Mouse (Mus musculus) limb, embryonic 12.5 days (tissue): ENCODE data around the gene Areg. TPM values are rescaled to one million over a fixed set of nuclear protein-coding genes. Genes with fewer than 3 reads are reported as not detected.

Experiments used
- ATAC-seq: fragments of 200-750 bp; cut with Nextera tagmentation; 2 replicates; pipeline ENCODE4 v1.8.0; 2017; ENCODE audit warnings: low read depth, moderate TSS enrichment; ENCODE audit not compliant: insufficient number of reproducible peaks, insufficient read depth, low FRiP score, low TSS enrichment
- H3K27ac ChIP-seq: fragments of 300-500 bp; sonication (generic); 2 replicates; pipeline ENCODE4 v1.5.1; 2016; ENCODE audit warnings: mild to moderate bottlenecking, moderate library complexity
- H3K27me3 ChIP-seq: fragments of 300-500 bp; sonication (generic); 2 replicates; pipeline ENCODE4 v1.6.1; 2016; ENCODE audit warnings: mild to moderate bottlenecking, moderate library complexity
- H3K36me3 ChIP-seq: fragments of 300-500 bp; sonication (generic); 2 replicates; pipeline ENCODE4 v1.6.1; 2016; ENCODE audit warnings: mild to moderate bottlenecking, moderate library complexity
- H3K4me1 ChIP-seq: fragments of 300-500 bp; sonication (generic); replicated peaks from 2 replicates; pipeline ENCODE4 v1.6.1; 2016
- H3K4me2 ChIP-seq: fragments of 300-500 bp; sonication (generic); 2 replicates; pipeline ENCODE4 v1.6.1; 2016; ENCODE audit warnings: mild to moderate bottlenecking, moderate library complexity
- H3K4me3 ChIP-seq: fragments of 300-500 bp; sonication (generic); replicated peaks from 2 replicates; pipeline ENCODE4 v1.5.1; 2016; ENCODE audit warnings: mild to moderate bottlenecking
- H3K9ac ChIP-seq: fragments of 300-500 bp; sonication (generic); replicated peaks from 2 replicates; pipeline ENCODE4 v1.6.1; 2016; ENCODE audit warnings: mild to moderate bottlenecking, moderate library complexity
- H3K9me3 ChIP-seq: fragments of 300-500 bp; sonication (generic); 2 replicates; pipeline ENCODE4 v1.6.1; 2016; ENCODE audit warnings: mild to moderate bottlenecking, moderate library complexity
- WGBS: fragments of 180-500 bp; shearing (Covaris S2); methylation state at CpG from one replicate; pipeline ENCODE4 v1.1.7; 2016; 5-methylcytosine and 5-hydroxymethylcytosine counted together
- polyA plus RNA-seq: library from polyadenylated mRNA; unstranded; fragments of >200 nt; fragmentation: Nextera tagmentation; extraction: Ambion mirVana; gene quantifications from 2 replicates; pipeline ENCODE4 v1.2.1, GENCODE M21; 2016

The Areg gene
- polyA plus RNA-seq, 1 experiment from 2014 or later = 0.16 TPM

DNA sequence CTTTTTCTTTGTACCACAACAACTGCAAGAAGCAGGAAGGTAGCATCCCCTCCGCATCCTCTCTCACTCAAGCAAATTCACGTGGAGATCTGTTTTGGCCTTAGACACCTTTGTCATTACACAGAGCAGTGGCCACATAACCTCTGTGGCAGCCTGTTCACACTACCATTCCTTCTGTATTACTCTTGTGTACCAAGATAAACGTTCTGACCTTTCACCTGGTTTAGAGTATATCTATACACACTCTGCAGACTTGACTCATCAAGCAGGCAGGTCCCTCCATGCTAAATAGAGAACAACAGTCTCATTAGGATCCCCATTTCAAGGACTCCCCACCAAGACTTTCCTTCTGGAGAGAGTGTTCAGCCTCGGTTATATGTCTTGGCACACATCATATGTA lies 16.0 kb upstream of the Areg start:
- no peaks in the 10 kb centered on the region for H3K4me1 ChIP-seq
- no peaks in the 10 kb centered on the region for H3K27me3 ChIP-seq
- no peak for ATAC-seq
- H3K36me3 ChIP-seq = no peaks in the 10 kb centered on the region
- H3K4me2 ChIP-seq = no peak overlapping the region
- H3K4me3 ChIP-seq = no peak overlapping the region
- no peak overlapping the region for H3K27ac ChIP-seq
- no peak overlapping the region for H3K9ac ChIP-seq
- H3K9me3 ChIP-seq = no peaks in the 10 kb centered on the region
- WGBS = 77% methylated on average over 4 of the region's 4 CpGs

GRCm38 (mm10) chr5:91124140-91124539 lies 15.3 kb upstream of the Areg start:
- no peak for ATAC-seq
- 86% methylated on average over 2 of the region's 2 CpGs for WGBS
- Histone ChIP-seq H3K9me3 (no peaks in the 10 kb centered on the region), H3K27ac (no peak overlapping the region), H3K4me3 (no peak overlapping the region), H3K9ac (no peak overlapping the region), H3K36me3 (no peaks in the 10 kb centered on the region), H3K4me2 (no peak overlapping the region), H3K4me1 (no peaks in the 10 kb centered on the region), H3K27me3 (no peaks in the 10 kb centered on the region)

DNA sequence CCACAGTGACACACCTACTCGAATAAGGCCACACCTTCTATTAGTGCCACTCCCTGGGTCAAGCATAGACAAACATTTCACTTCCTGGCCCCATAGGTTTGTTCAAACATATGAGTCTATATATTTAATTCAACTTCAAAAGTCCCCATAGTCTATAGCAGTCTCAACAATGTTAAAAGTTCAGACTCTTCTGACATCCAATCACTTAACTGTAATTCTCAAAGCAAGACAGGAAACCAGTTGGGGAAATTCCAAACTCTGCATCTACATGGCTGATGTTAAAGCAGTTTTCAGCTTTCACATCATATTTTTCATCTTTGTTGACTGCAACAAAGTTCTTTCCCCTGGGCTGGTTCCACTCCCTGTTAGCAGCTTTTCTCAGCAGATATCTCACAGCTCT lies 12.8 kb upstream of the Areg start:
- H3K9ac ChIP-seq = no peak overlapping the region
- no peaks in the 10 kb centered on the region for H3K27me3 ChIP-seq
- H3K4me2 ChIP-seq = no peak overlapping the region
- H3K36me3 ChIP-seq = no peaks in the 10 kb centered on the region
- H3K4me1 ChIP-seq = no peaks in the 10 kb centered on the region
- ATAC-seq = no peak
- no peak overlapping the region for H3K27ac ChIP-seq
- no peak overlapping the region for H3K4me3 ChIP-seq
- no peaks in the 10 kb centered on the region for H3K9me3 ChIP-seq
- 80% methylated on average over 1 of the region's 1 CpGs for WGBS

- H3K27me3 ChIP-seq = peaks cover 17% of the 10 kb centered on the region
- no peak overlapping the region for H3K4me2 ChIP-seq
- no peak overlapping the region for H3K27ac ChIP-seq
- peaks cover 10% of the 10 kb centered on the region for H3K4me1 ChIP-seq
- no peak overlapping the region for H3K9ac ChIP-seq
- H3K36me3 ChIP-seq = no peaks in the 10 kb centered on the region
- ATAC-seq = no peak
- no peak overlapping the region for H3K4me3 ChIP-seq
- WGBS = 45% methylated on average over 1 of the region's 1 CpGs
- no peaks in the 10 kb centered on the region for H3K9me3 ChIP-seq
Observed at GRCm38 (mm10) chr5:91134961-91135360, 4.4 kb upstream of the Areg start.

GRCm38 (mm10) chr5:91138970-91139369 lies 429 bp upstream of the Areg start:
- Histone ChIP-seq H3K27me3 (peaks cover 32% of the 10 kb centered on the region), H3K4me3 (peak overlapping the region; percentile 55), H3K36me3 (no peaks in the 10 kb centered on the region), H3K4me2 (peak overlapping the region; percentile 95), H3K27ac (no peak overlapping the region), H3K4me1 (peaks cover 10% of the 10 kb centered on the region), H3K9ac (peak overlapping the region; percentile 44; the same call in 1 of the 2 replicates), H3K9me3 (no peaks in the 10 kb centered on the region)
- 2% methylated on average over 7 of the region's 7 CpGs for WGBS
- ATAC-seq = no peak

GRCm38 (mm10) chr5:91140896-91141448 lies 1.6 kb downstream of the Areg start:
- 46% methylated on average over 13 of the region's 13 CpGs for WGBS

DNA sequence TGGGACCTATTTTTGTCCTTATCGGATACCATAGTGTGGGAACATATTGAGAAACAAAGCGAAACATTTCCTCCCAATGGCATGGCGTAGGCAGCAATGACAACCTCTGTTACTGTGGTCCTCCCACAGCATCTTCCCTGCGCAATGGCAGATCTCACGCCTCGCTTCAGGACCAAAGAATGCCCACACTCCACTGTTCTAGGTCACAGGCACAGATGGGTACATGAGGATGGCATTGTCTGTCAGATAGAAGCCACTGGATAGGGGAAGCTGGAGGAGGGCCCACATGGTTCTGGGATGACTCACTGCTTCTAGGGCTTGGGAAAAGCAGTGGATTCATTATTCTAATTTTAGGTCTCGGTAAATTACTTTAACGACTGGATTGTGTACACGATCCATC lies 5.6 kb downstream of the Areg start:
- Histone ChIP-seq H3K9ac (no peak overlapping the region), H3K9me3 (peaks cover 4% of the 10 kb centered on the region; the same call in 1 of the 2 replicates), H3K27me3 (peaks cover 15% of the 10 kb centered on the region), H3K36me3 (no peaks in the 10 kb centered on the region), H3K4me1 (peaks cover under 1% of the 10 kb centered on the region; the same call in 1 of the 2 replicates), H3K4me2 (no peak overlapping the region), H3K4me3 (no peak overlapping the region), H3K27ac (no peak overlapping the region)
- no peak for ATAC-seq
- 91% methylated on average over 9 of the region's 9 CpGs for WGBS

More at GRCm38 (mm10) chr5:91140896-91141448, 1.6 kb downstream of the Areg start:
- Histone ChIP-seq H3K4me2 (no peak overlapping the region), H3K4me1 (peaks cover 10% of the 10 kb centered on the region), H3K36me3 (no peaks in the 10 kb centered on the region), H3K4me3 (no peak overlapping the region), H3K9ac (no peak overlapping the region), H3K27me3 (peaks cover 32% of the 10 kb centered on the region), H3K9me3 (no peaks in the 10 kb centered on the region), H3K27ac (no peak overlapping the region)
- no peak for ATAC-seq

DNA sequence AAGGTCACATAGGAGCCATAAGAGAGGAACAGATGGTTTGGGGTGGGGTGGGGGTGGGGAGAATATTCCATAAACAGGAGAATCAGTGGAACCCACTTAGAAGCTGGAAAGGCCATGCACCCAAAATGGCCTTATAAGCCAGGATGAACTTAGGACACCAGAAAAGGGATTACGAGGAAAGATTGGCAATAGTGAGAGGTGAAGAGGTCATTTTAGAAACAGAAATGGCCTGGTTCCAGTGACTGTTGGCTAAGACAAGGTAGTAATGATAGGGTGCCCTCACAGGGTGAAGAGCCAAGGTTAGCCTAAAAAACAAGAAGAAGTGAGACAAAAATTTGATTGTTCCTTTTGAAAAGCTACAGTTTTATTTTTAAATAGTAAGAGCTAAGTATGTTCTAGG lies 7.6 kb downstream of the Areg start:
- no peak for ATAC-seq
- WGBS = 80% methylated on average over 1 of the region's 1 CpGs
- no peak overlapping the region for H3K27ac ChIP-seq

GRCm38 (mm10) chr5:91148054-91148453 lies 8.7 kb downstream of the Areg start:
- peaks cover 14% of the 10 kb centered on the region; the same call in 1 of the 2 replicates for H3K9me3 ChIP-seq
- no peaks in the 10 kb centered on the region for H3K27me3 ChIP-seq
- H3K4me2 ChIP-seq = no peak overlapping the region
- H3K4me3 ChIP-seq = no peak overlapping the region
- WGBS = 79% methylated on average over 2 of the region's 2 CpGs
- no peak for ATAC-seq
- no peak overlapping the region for H3K27ac ChIP-seq
- no peaks in the 10 kb centered on the region for H3K4me1 ChIP-seq
- H3K9ac ChIP-seq = no peak overlapping the region
- no peaks in the 10 kb centered on the region for H3K36me3 ChIP-seq

More for the DNA sequence above, 7.6 kb downstream of the Areg start:
- Histone ChIP-seq H3K4me1 (no peaks in the 10 kb centered on the region), H3K9me3 (peaks cover 14% of the 10 kb centered on the region; the same call in 1 of the 2 replicates), H3K4me3 (no peak overlapping the region), H3K36me3 (no peaks in the 10 kb centered on the region), H3K9ac (no peak overlapping the region), H3K27me3 (no peaks in the 10 kb centered on the region), H3K4me2 (no peak overlapping the region)

DNA sequence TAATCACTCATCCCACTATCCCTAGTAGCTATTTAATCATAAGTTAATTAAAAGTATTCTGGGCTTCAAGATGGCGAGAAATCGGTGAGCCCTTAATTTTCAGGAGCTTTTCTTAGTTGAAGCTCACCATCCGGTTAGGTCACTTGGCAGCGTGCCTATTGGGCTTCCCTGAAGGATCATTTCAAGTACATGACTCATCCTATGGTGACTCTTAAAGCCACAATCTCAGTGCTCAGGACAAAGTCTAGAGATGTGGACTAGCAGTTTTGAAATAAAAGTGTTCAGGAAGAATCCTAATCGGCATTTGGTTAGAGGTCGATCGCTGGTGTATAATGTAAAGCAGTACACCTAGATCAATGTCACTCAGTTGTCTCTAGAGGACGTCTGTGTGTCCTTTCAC lies 17.3 kb downstream of the Areg start:
- 88% methylated on average over 8 of the region's 8 CpGs for WGBS
- no peak overlapping the region for H3K27ac ChIP-seq
- H3K4me1 ChIP-seq = no peaks in the 10 kb centered on the region
- no peak for ATAC-seq
- no peaks in the 10 kb centered on the region for H3K27me3 ChIP-seq
- no peaks in the 10 kb centered on the region for H3K36me3 ChIP-seq
- H3K4me2 ChIP-seq = no peak overlapping the region
- no peak overlapping the region for H3K9ac ChIP-seq
- no peaks in the 10 kb centered on the region for H3K9me3 ChIP-seq
- H3K4me3 ChIP-seq = no peak overlapping the region

DNA sequence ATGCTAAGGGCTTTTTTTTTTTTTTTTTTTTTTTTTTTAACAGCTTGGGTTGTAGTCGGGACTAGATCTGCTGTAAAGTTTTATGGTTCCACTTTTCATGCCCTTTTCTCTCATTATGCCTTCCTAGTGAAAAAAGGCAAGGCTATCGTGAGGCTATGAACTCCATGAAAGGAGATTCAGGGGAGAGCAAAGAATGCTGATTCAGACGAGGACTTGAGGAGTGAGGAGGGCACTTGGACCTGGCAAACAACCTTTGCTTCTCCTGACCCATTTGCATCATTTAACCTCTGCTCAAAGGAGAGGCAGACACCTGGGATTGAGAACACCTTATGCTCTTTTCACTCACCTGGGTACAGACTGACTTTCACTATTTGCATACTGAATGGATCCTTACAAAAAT lies 17.8 kb downstream of the Areg start:
- Histone ChIP-seq H3K4me1 (no peaks in the 10 kb centered on the region), H3K4me3 (no peak overlapping the region), H3K27me3 (no peaks in the 10 kb centered on the region), H3K27ac (no peak overlapping the region), H3K9me3 (no peaks in the 10 kb centered on the region), H3K36me3 (no peaks in the 10 kb centered on the region), H3K9ac (no peak overlapping the region), H3K4me2 (no peak overlapping the region)
- no peak for ATAC-seq
- WGBS = 28% methylated on average over 3 of the region's 3 CpGs

DNA sequence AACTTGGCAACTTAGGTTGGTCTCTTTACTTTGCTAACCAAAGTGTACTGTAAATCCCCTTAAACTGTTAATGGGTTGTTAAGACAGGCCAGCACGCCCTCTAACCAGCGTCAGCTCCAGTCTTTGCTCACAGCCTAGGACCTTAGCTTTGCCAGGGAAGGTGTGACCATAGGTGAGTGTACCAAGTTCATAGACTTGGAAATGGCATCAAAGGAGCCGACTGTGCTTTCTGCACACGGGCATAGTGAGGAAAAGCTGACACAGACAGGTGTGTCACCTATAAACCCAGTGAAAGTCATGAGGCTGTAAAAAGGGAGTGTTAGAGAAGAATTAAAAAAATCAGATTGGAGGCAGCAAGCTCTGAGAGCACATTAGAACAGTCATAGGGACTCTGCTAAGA lies 23.4 kb downstream of the Areg start:
- Histone ChIP-seq H3K36me3 (no peaks in the 10 kb centered on the region), H3K4me3 (no peak overlapping the region), H3K9me3 (no peaks in the 10 kb centered on the region), H3K27ac (no peak overlapping the region), H3K27me3 (no peaks in the 10 kb centered on the region), H3K4me1 (no peaks in the 10 kb centered on the region), H3K9ac (no peak overlapping the region), H3K4me2 (no peak overlapping the region)
- WGBS = 81% methylated on average over 4 of the region's 4 CpGs
- no peak for ATAC-seq
